Mouse (Mus musculus): ENCODE data around the gene C2cd5.
"Not testable (repeated sequence)": the region's sequence is repeated elsewhere in the genome, so short reads cannot be mapped to it uniquely, and the experiment has no call there.

The C2cd5 gene

GRCm38 (mm10) chr6:142987616-142988015 is 112.3 kb downstream of the C2cd5 start:
- DNase-seq (ENCODE audit: inconsistent age in 2 of 2, low spot score in 1 of 2) = no peak

GRCm38 (mm10) chr6:142986706-142987105 is 113.2 kb downstream of the C2cd5 start:
- DNase-seq (ENCODE audit: inconsistent age in 2 of 2, low spot score in 1 of 2) = not testable (repeated sequence)

- not testable (repeated sequence) for DNase-seq (ENCODE audit: inconsistent age in 2 of 2, low spot score in 1 of 2)
Measured at GRCm38 (mm10) chr6:142985561-142986238, 114.2 kb downstream of the C2cd5 start.

- DNase-seq (ENCODE audit: inconsistent age in 2 of 2, low spot score in 1 of 2) = no peak
Measured at GRCm38 (mm10) chr6:142979665-142980660, 120.0 kb downstream of the C2cd5 start.

GRCm38 (mm10) chr6:142977221-142977620 is 122.7 kb downstream of the C2cd5 start:
- DNase-seq (ENCODE audit: inconsistent age in 2 of 2, low spot score in 1 of 2) = no peak

GRCm38 (mm10) chr6:142973289-142973688 is 126.7 kb downstream of the C2cd5 start:
- DNase-seq (ENCODE audit: inconsistent age in 2 of 2, low spot score in 1 of 2) = no peak

GRCm38 (mm10) chr6:142972205-142972604 is 127.7 kb downstream of the C2cd5 start:
- DNase-seq (ENCODE audit: inconsistent age in 2 of 2, low spot score in 1 of 2) = no peak

- DNase-seq (ENCODE audit: inconsistent age in 2 of 2, low spot score in 1 of 2) = no peak
Measured at GRCm38 (mm10) chr6:142967407-142967806, 132.5 kb downstream of the C2cd5 start.

GRCm38 (mm10) chr6:142964531-142965385 is 135.2 kb downstream of the C2cd5 start:
- peak; percentile 28 to 66 for DNase-seq (ENCODE audit: inconsistent age in 2 of 2, low spot score in 1 of 2)

- peak; percentile 17 to 37 for DNase-seq (ENCODE audit: inconsistent age in 2 of 2, low spot score in 1 of 2)
Measured at GRCm38 (mm10) chr6:142964076-142964530, 135.8 kb downstream of the C2cd5 start, which contains the start of gene St8sia1. St8sia1 (minus strand) TSS chr6:142964452.

- peak in 1 of 2 experiments; percentile 30 for DNase-seq (ENCODE audit: inconsistent age in 2 of 2, low spot score in 1 of 2)
Measured at GRCm38 (mm10) chr6:142963480-142964075, 136.4 kb downstream of the C2cd5 start.

- no peak for DNase-seq (ENCODE audit: inconsistent age in 2 of 2, low spot score in 1 of 2)
Measured at GRCm38 (mm10) chr6:142962881-142963280, 137.1 kb downstream of the C2cd5 start.

GRCm38 (mm10) chr6:142962476-142962875 is 137.5 kb downstream of the C2cd5 start:
- DNase-seq (ENCODE audit: inconsistent age in 2 of 2, low spot score in 1 of 2) = no peak

GRCm38 (mm10) chr6:142961721-142962455 is 138.1 kb downstream of the C2cd5 start:
- DNase-seq (ENCODE audit: inconsistent age in 2 of 2, low spot score in 1 of 2) = no peak
